Mouse (Mus musculus) CH12.LX (cell line): Measurements from ENCODE around the gene Etv6.

Experiments used
- CTCF ChIP-seq, 2 experiments: IDR thresholded peaks in 1 of 2; conservative IDR thresholded peaks in 1 of 2; 2 replicates each; pipeline ENCODE4 v1.5.1; 2011 to 2012; ENCODE audit warnings: low read depth in 2 of 2, low read length in 2 of 2, improper control_type of control experiment in 1 of 2, inconsistent platforms in 1 of 2, mild to moderate bottlenecking in 1 of 2, moderate library complexity in 1 of 2
- RAD21 ChIP-seq: IDR thresholded peaks from 2 replicates; pipeline ENCODE4 v1.6.1; 2011; ENCODE audit warnings: low read depth, mild to moderate bottlenecking, low read length, improper control_type of control experiment, moderate library complexity

DNA sequence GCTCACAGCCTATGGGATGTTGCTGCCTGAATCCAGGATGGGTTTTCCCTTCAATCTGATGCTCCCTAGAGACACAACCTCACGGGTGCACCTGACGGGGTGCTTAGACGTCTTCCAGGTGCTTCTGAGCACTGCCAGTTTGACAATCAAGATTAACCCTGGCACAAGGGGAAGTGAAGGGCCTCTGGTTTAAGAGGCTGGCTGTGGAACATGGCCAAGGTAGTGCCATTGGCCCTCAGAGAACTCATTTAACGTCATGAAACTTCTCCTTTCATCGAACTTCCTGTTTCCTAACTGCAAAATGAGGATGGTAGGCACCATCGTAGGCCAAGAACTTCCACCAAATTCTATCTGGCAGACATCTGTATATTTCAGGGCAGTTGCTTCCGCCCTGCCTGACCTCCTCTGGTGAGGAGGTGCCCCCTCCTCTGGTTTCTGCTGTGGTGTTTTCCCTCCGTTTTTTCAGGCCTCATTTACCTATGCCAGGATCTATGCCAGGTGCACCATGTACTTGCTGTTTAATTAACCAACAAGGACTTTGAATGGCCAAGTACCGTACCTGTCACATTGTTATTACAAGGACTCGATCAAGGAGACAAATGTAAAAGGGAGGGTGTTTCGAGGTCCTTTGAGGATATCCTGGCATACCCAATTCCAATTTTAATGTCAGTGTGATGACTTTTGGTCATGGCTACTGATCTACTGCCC is 29.7 kb downstream of the Etv6 start:
- no peak for TF ChIP-seq CTCF (conservative IDR thresholded peaks at IDR 0.05 in 1 of 2, IDR thresholded peaks at IDR 0.05 in 1 of 2; ENCODE audit: low read depth in 2 of 2, low read length in 2 of 2)
- no peak for TF ChIP-seq RAD21
